ENCODE assay signal across 8 mouse cellular contexts in genomic region chr6:28474839-28475238, GRCm38 (mm10). TPM values are rescaled to one million over a fixed set of nuclear protein-coding genes. Genes with fewer than 3 reads are reported as not detected.
A peak's percentile ranks its signal among the peaks of the same experiment; 100 is the strongest.
DNase-seq lines count a peak whose midpoint lies in the region; ATAC-seq lines count a peak whose summit lies in the region.

Gene Snd1, plus strand, starts transcription at chr6:28475139.

- no peak within 1 kb of the TSS for H3K9ac ChIP-seq in hindbrain, embryonic 15.5 days
- no peak within 1 kb of the TSS for H3K9ac ChIP-seq in liver, embryonic 16.5 days (ENCODE audit: low read depth, low read length)

- H3K4me1 ChIP-seq in hindbrain, embryonic 15.5 days (replicated peaks) = 0 out of 2 replicates have a peak, but pooled peaks cover 5% of the 10 kb centered on the region
- H3K4me1 ChIP-seq in liver, embryonic 16.5 days (ENCODE audit: control insufficient read depth, low read depth, low read length) = peaks cover 12% of the 10 kb centered on the region

- no peaks in the 10 kb centered on the region for H3K27me3 ChIP-seq in hindbrain, embryonic 15.5 days
- H3K27me3 ChIP-seq in liver, embryonic 16.5 days (ENCODE audit: control insufficient read depth, insufficient read depth, low read depth, low read length) = no peaks in the 10 kb centered on the region

- DNase-seq in heart, adult 11 months = peak; percentile 43
- DNase-seq in heart, adult 9 months (ENCODE audit: low spot score in 2 of 2) = no peak
- no peak for DNase-seq in adrenal gland, postnatal 10 days
- DNase-seq in gastrocnemius, adult 8-10 months (ENCODE audit: low spot score in 2 of 2) = no peak
- no peak for DNase-seq in embryo, embryonic 9.5 days (ENCODE audit: extremely low spot score)
- no peak for DNase-seq in right cerebral cortex, postnatal 36 days (ENCODE audit: low spot score in 2 of 2)

- H3K36me3 ChIP-seq in hindbrain, embryonic 15.5 days = no peaks in the 10 kb centered on the region
- H3K36me3 ChIP-seq in liver, embryonic 16.5 days (ENCODE audit: control insufficient read depth, insufficient read depth) = no peaks in the 10 kb centered on the region

- no peak within 1 kb of the TSS for H3K27ac ChIP-seq in hindbrain, embryonic 15.5 days (replicated peaks)
- no peak within 1 kb of the TSS for H3K27ac ChIP-seq in liver, embryonic 16.5 days (ENCODE audit: low read length)

- WGBS in hindbrain, embryonic 15.5 days = 86% methylated on average over 5 of the region's 5 CpGs
- whole genome bisulfite sequencing in liver, embryonic 16.5 days (ENCODE audit: insufficient replicate concordance) = 67% methylated on average over 5 of the region's 5 CpGs

- no peaks in the 10 kb centered on the region for H3K9me3 ChIP-seq in hindbrain, embryonic 15.5 days
- H3K9me3 ChIP-seq in liver, embryonic 16.5 days (replicated peaks; ENCODE audit: control insufficient read depth, low read length) = no peaks in the 10 kb centered on the region

- no peak for ATAC-seq in hindbrain, embryonic 15.5 days (ENCODE audit: low FRiP score, low read depth)
- no peak for ATAC-seq in liver, embryonic 16.5 days (ENCODE audit: low read depth)

- H3K4me2 ChIP-seq in hindbrain, embryonic 15.5 days = no peak within 1 kb of the TSS
- H3K4me2 ChIP-seq in liver, embryonic 16.5 days (ENCODE audit: low read depth, low read length) = no peak within 1 kb of the TSS

- H3K4me3 ChIP-seq in hindbrain, embryonic 15.5 days = no peak within 1 kb of the TSS
- no peak within 1 kb of the TSS for H3K4me3 ChIP-seq in liver, embryonic 16.5 days (ENCODE audit: low read depth, low read length)

RNA-seq across cellular contexts. Expression of gene Snd1, which starts in this region (rescaled TPM):
- 100 to 1,000 TPM; 114 to 117 TPM for total RNA-seq in adrenal gland, postnatal 10 days (2021)
- total RNA-seq in gastrocnemius, adult 8-10 months (2022) = 10 to 100 TPM; 42.6 to 54.4 (median 50.1) TPM
- polyA plus RNA-seq in hindbrain, embryonic 15.5 days (2015; fragmentation: Nextera tagmentation; extraction: Ambion mirVana) = 72.9 and 76.4 TPM in 2 replicates
- polyA plus RNA-seq in liver, embryonic 16.5 days (2015; fragmentation: Nextera tagmentation; extraction: Ambion mirVana) = 52.9 and 56.1 TPM in 2 replicates
